Mouse (Mus musculus) erythroblast, adult 5-6 weeks (primary cell): ENCODE measurements around the gene Abca2. TPM values are rescaled to one million over a fixed set of nuclear protein-coding genes. Genes with fewer than 3 reads are reported as not detected.
A peak's percentile ranks its signal among the peaks of the same experiment; 100 is the strongest.

Source experiments
- ATAC-seq: replicated peaks from 2 replicates; pipeline ENCODE4 v1.8.0; 2016; ENCODE audit warnings: moderate number of reproducible peaks, mild to moderate bottlenecking, moderate TSS enrichment, inconsistent platforms; ENCODE audit not compliant: poor library complexity, low FRiP score, severe bottlenecking
- total RNA-seq, 2 experiments: library from RNA; stranded (forward) in 1 of 2; stranded (reverse) in 1 of 2; fragments of 150-400 nt in 1 of 2; fragments of 200-764, 138-1000 nt in 1 of 2; gene quantifications; 2 replicates each; pipeline versions ENCODE4 v1.2.3 to v1.2.4; 2015 to 2017; ENCODE audit warnings: low replicate concordance in 2 of 2

The Abca2 gene
- total RNA-seq, 2 experiments from 2014 or later = 7.3 to 16.7 TPM

GRCm38 (mm10) chr2:25422587-25423410 lies 5.7 kb upstream of the Abca2 start, which contains the start of gene Fut7:
Gene Fut7, plus strand, starts transcription at chr2:25423267.
- no peak for ATAC-seq

- no peak for ATAC-seq
Measured at GRCm38 (mm10) chr2:25423626-25424025, 4.9 kb upstream of the Abca2 start.

- ATAC-seq = no peak
Measured at GRCm38 (mm10) chr2:25425481-25425880, 3.0 kb upstream of the Abca2 start.

GRCm38 (mm10) chr2:25426721-25427191 lies 1.7 kb upstream of the Abca2 start:
- ATAC-seq = peak; percentile 50

- no peak for ATAC-seq
Measured at GRCm38 (mm10) chr2:25427256-25427655, 1.2 kb upstream of the Abca2 start.

- ATAC-seq = no peak
Measured at GRCm38 (mm10) chr2:25429435-25430180, 1.1 kb downstream of the Abca2 start.

GRCm38 (mm10) chr2:25430395-25431233 lies 2.1 kb downstream of the Abca2 start:
- ATAC-seq = no peak

GRCm38 (mm10) chr2:25431308-25431855 lies 2.9 kb downstream of the Abca2 start:
- ATAC-seq = no peak

- ATAC-seq = no peak
Measured at GRCm38 (mm10) chr2:25432326-25433098, 4.0 kb downstream of the Abca2 start.

GRCm38 (mm10) chr2:25433101-25433500 lies 4.6 kb downstream of the Abca2 start:
- ATAC-seq = no peak

- ATAC-seq = no peak
Measured at GRCm38 (mm10) chr2:25434292-25434691, 5.8 kb downstream of the Abca2 start.

- ATAC-seq = no peak
Measured at GRCm38 (mm10) chr2:25436286-25436820, 7.8 kb downstream of the Abca2 start.

- ATAC-seq = no peak
Measured at GRCm38 (mm10) chr2:25441067-25441466, 12.6 kb downstream of the Abca2 start.

GRCm38 (mm10) chr2:25442682-25443081 lies 14.2 kb downstream of the Abca2 start:
- ATAC-seq = no peak

- no peak for ATAC-seq
Measured at GRCm38 (mm10) chr2:25450853-25451647, 22.5 kb downstream of the Abca2 start.

GRCm38 (mm10) chr2:25452951-25453350 lies 24.4 kb downstream of the Abca2 start:
- ATAC-seq = no peak

GRCm38 (mm10) chr2:25456205-25456953 lies 27.9 kb downstream of the Abca2 start, which contains the start of gene Clic3:
Gene Clic3, plus strand, starts transcription at chr2:25456838.
- no peak for ATAC-seq
